8 mouse cellular contexts compared by ENCODE assay signal in the genomic region with DNA sequence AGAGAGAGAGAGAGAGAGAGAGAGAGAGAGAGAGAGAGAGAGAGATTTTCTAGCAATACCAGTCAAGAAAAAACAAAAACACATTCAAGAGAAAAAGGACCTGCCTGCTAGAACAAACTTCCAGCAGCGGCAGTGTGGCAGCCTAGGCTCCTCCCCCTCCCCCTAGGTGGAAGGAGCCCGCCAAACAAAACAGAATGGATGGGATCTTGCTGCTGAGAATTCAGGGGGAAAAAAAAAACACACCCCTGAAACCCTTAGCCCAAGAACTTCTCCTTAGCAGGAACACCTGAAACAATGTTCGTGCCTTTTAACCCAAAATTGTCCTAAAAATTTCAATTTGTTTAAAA. TPM values are rescaled to one million over a fixed set of nuclear protein-coding genes. Genes with fewer than 3 reads are reported as not detected.
A peak's percentile ranks its signal among the peaks of the same experiment; 100 is the strongest.
DNase-seq lines count a peak whose midpoint lies in the region; ATAC-seq lines count a peak whose summit lies in the region.

No protein-coding gene starts in this region.

- peak overlapping the region; percentile 33 for H3K4me3 ChIP-seq in embryonic facial prominence, embryonic 13.5 days
- H3K4me3 ChIP-seq in limb, embryonic 10.5 days, result peak overlapping the region; percentile 39
- H3K4me3 ChIP-seq in neural tube, embryonic 13.5 days, result peak overlapping the region; percentile 26

- peaks cover 7% of the 10 kb centered on the region; the same call in 1 of the 2 replicates for H3K4me1 ChIP-seq in embryonic facial prominence, embryonic 13.5 days
- H3K4me1 ChIP-seq in limb, embryonic 10.5 days, result peaks cover 16% of the 10 kb centered on the region
- peaks cover 8% of the 10 kb centered on the region for H3K4me1 ChIP-seq in neural tube, embryonic 13.5 days (replicated peaks)

- H3K36me3 ChIP-seq in embryonic facial prominence, embryonic 13.5 days, result no peaks in the 10 kb centered on the region
- H3K36me3 ChIP-seq in limb, embryonic 10.5 days, result no peaks in the 10 kb centered on the region
- H3K36me3 ChIP-seq in neural tube, embryonic 13.5 days, result no peaks in the 10 kb centered on the region

- DNase-seq in kidney, postnatal 10 days, result peak; percentile 16
- no peak for DNase-seq in kidney, adult 8-10 months
- DNase-seq in limb, embryonic 10.5 days (ENCODE audit: low spot score), result peak; percentile 52
- no peak for DNase-seq in layer of hippocampus, postnatal 14 days (ENCODE audit: low spot score in 2 of 2)
- no peak for DNase-seq in gastrocnemius, postnatal 4 days (ENCODE audit: low spot score in 2 of 2)
- DNase-seq in layer of hippocampus, postnatal 10 days (ENCODE audit: low spot score in 2 of 2), result no peak

- WGBS in embryonic facial prominence, embryonic 13.5 days, result 3% methylated on average over 3 of the region's 3 CpGs
- WGBS in limb, embryonic 10.5 days, result 6% methylated on average over 3 of the region's 3 CpGs
- WGBS in neural tube, embryonic 13.5 days, result 4% methylated on average over 3 of the region's 3 CpGs

- peak overlapping the region; percentile 71 for H3K27ac ChIP-seq in embryonic facial prominence, embryonic 13.5 days
- H3K27ac ChIP-seq in limb, embryonic 10.5 days, result peak overlapping the region; percentile 90
- H3K27ac ChIP-seq in neural tube, embryonic 13.5 days (replicated peaks), result no peak overlapping the region

- peak overlapping the region; percentile 60 for H3K4me2 ChIP-seq in embryonic facial prominence, embryonic 13.5 days
- peak overlapping the region; percentile 48 for H3K4me2 ChIP-seq in neural tube, embryonic 13.5 days

- no peaks in the 10 kb centered on the region for H3K9me3 ChIP-seq in embryonic facial prominence, embryonic 13.5 days
- no peaks in the 10 kb centered on the region for H3K9me3 ChIP-seq in limb, embryonic 10.5 days (replicated peaks)
- H3K9me3 ChIP-seq in neural tube, embryonic 13.5 days, result no peaks in the 10 kb centered on the region

- no peaks in the 10 kb centered on the region for H3K27me3 ChIP-seq in embryonic facial prominence, embryonic 13.5 days
- no peaks in the 10 kb centered on the region for H3K27me3 ChIP-seq in limb, embryonic 10.5 days (ENCODE audit: low read depth, poor library complexity, severe bottlenecking)
- H3K27me3 ChIP-seq in neural tube, embryonic 13.5 days, result no peaks in the 10 kb centered on the region

- no peak for ATAC-seq in embryonic facial prominence, embryonic 13.5 days (ENCODE audit: insufficient number of reproducible peaks, insufficient read depth, low FRiP score, low TSS enrichment, low read depth)
- ATAC-seq in neural tube, embryonic 13.5 days (ENCODE audit: low read depth), result no peak

- peak overlapping the region; percentile 62 for H3K9ac ChIP-seq in embryonic facial prominence, embryonic 13.5 days
- H3K9ac ChIP-seq in neural tube, embryonic 13.5 days, result peak overlapping the region; percentile 45; the same call in 1 of the 2 replicates

RNA-seq across cellular contexts. Expression of a gene that starts 17.6 kb away (rescaled TPM):
- polyA plus RNA-seq in embryonic facial prominence, embryonic 13.5 days (2015; fragmentation: Nextera tagmentation; extraction: Ambion mirVana), result 0.28 and 0.39 TPM in 2 replicates
- 0.25 and 0.54 TPM in 2 replicates for polyA plus RNA-seq in limb, embryonic 10.5 days (2016; fragmentation: Nextera tagmentation; extraction: Ambion mirVana)
- polyA plus RNA-seq in neural tube, embryonic 13.5 days (2015; fragmentation: Nextera tagmentation; extraction: Ambion mirVana), result 0.70 TPM in 1 of 2 replicates, not detected in the other
- total RNA-seq in layer of hippocampus, postnatal 14 days (2021), result under 1 TPM; 0.19 to 0.48 TPM
- total RNA-seq in gastrocnemius, postnatal 4 days (2021), result under 1 TPM; 0.15 to 0.29 TPM
- under 1 TPM; 0.13 to 0.37 TPM for total RNA-seq in layer of hippocampus, postnatal 10 days (2021)

RNA-seq across cellular contexts. Expression of a gene that starts 17.6 kb away (rescaled TPM):
- polyA plus RNA-seq in embryonic facial prominence, embryonic 13.5 days (2015; fragmentation: Nextera tagmentation; extraction: Ambion mirVana), result 0.15 and 0.41 TPM in 2 replicates
- polyA plus RNA-seq in limb, embryonic 10.5 days (2016; fragmentation: Nextera tagmentation; extraction: Ambion mirVana), result 0.34 TPM in 1 of 2 replicates, not detected in the other
- 1.1 TPM in 1 of 2 replicates, not detected in the other for polyA plus RNA-seq in neural tube, embryonic 13.5 days (2015; fragmentation: Nextera tagmentation; extraction: Ambion mirVana)
- not detected for total RNA-seq in layer of hippocampus, postnatal 14 days (2021)
- total RNA-seq in gastrocnemius, postnatal 4 days (2021), result 1 to 10 TPM in 1 of 2 experiments, under 1 TPM in 1; 0.20 to 1.6 TPM
- total RNA-seq in layer of hippocampus, postnatal 10 days (2021), result not detected

RNA-seq across cellular contexts. Expression of a gene that starts 34.1 kb away (rescaled TPM):
- polyA plus RNA-seq in embryonic facial prominence, embryonic 13.5 days (2015; fragmentation: Nextera tagmentation; extraction: Ambion mirVana), result not detected in 2 replicates
- 0.14 TPM in 1 of 2 replicates, not detected in the other for polyA plus RNA-seq in limb, embryonic 10.5 days (2016; fragmentation: Nextera tagmentation; extraction: Ambion mirVana)
- polyA plus RNA-seq in neural tube, embryonic 13.5 days (2015; fragmentation: Nextera tagmentation; extraction: Ambion mirVana), result 0.27 TPM in 1 of 2 replicates, not detected in the other
- total RNA-seq in layer of hippocampus, postnatal 14 days (2021), result not detected
- under 1 TPM in 1 of 2 experiments, not detected in 1; 0.36 TPM for total RNA-seq in gastrocnemius, postnatal 4 days (2021)
- not detected for total RNA-seq in layer of hippocampus, postnatal 10 days (2021)

RNA-seq across cellular contexts. Expression of a gene that starts 34.2 kb away (rescaled TPM):
- polyA plus RNA-seq in embryonic facial prominence, embryonic 13.5 days (2015; fragmentation: Nextera tagmentation; extraction: Ambion mirVana), result 0.12 TPM in 1 of 2 replicates, not detected in the other
- 0.09 TPM in 1 of 2 replicates, not detected in the other for polyA plus RNA-seq in limb, embryonic 10.5 days (2016; fragmentation: Nextera tagmentation; extraction: Ambion mirVana)
- polyA plus RNA-seq in neural tube, embryonic 13.5 days (2015; fragmentation: Nextera tagmentation; extraction: Ambion mirVana), result 0.07 and 0.24 TPM in 2 replicates
- not detected for total RNA-seq in layer of hippocampus, postnatal 14 days (2021)
- under 1 TPM; 0.13 to 0.27 TPM for total RNA-seq in gastrocnemius, postnatal 4 days (2021)
- not detected for total RNA-seq in layer of hippocampus, postnatal 10 days (2021)

RNA-seq across cellular contexts. Expression of a gene that starts 49.1 kb away (rescaled TPM):
- polyA plus RNA-seq in embryonic facial prominence, embryonic 13.5 days (2015; fragmentation: Nextera tagmentation; extraction: Ambion mirVana), result 0.13 TPM in 1 of 2 replicates, not detected in the other
- 0.05 TPM in 1 of 2 replicates, not detected in the other for polyA plus RNA-seq in limb, embryonic 10.5 days (2016; fragmentation: Nextera tagmentation; extraction: Ambion mirVana)
- polyA plus RNA-seq in neural tube, embryonic 13.5 days (2015; fragmentation: Nextera tagmentation; extraction: Ambion mirVana), result 0.06 TPM in 1 of 2 replicates, not detected in the other
- total RNA-seq in layer of hippocampus, postnatal 14 days (2021), result not detected
- under 1 TPM in 1 of 2 experiments, not detected in 1; 0.08 TPM for total RNA-seq in gastrocnemius, postnatal 4 days (2021)
- not detected for total RNA-seq in layer of hippocampus, postnatal 10 days (2021)

Comparison
In these comparisons a context has a peak if more than half of its experiments do, and no peak if none do; other contexts are left out.
1. DNase-seq: peak in kidney, postnatal 10 days (single experiment) and limb, embryonic 10.5 days (single experiment); none in kidney, adult 8-10 months (0 of 2), layer of hippocampus, postnatal 14 days (0 of 2), gastrocnemius, postnatal 4 days (0 of 2) and layer of hippocampus, postnatal 10 days (0 of 2).
2. Peak in every context shown above with its lines, with median percentiles within 50 percentile points of each other: H3K4me3 ChIP-seq.